Mouse (Mus musculus): Measurements from ENCODE around the gene Man2a1. TPM values are rescaled to one million over a fixed set of nuclear protein-coding genes. Genes with fewer than 3 reads are reported as not detected.

Gene Man2a1
- polyA plus RNA-seq, 1 experiment from 2014 or later: 4.1 TPM

DNA sequence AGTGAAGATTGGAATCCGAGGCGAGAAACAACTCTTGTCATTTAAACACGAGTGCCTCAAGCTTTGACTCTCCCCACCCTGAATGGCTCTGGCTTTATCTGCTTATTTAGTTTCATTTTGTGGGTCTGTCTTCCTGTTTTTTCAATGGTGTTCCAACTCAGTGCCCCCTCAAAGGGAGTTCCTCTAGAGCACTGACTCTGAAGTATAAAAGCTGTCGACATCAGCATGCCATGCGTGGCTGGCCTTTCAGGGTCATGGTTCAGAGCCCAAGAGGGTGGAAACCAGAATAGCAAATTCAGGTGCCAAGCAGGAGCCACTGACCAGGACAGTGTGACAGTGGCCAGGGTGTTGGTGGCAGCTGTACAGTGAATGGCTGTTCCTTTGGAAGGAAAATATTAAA, 68.0 kb downstream of the Man2a1 start:
- Histone ChIP-seq H3K9ac (ENCODE audit: low read depth, low read length) (no peak overlapping the region), H3K4me3 (ENCODE audit: low read length) (no peak overlapping the region), H3K4me2 (ENCODE audit: low read length) (no peak overlapping the region), H3K4me1 (ENCODE audit: control insufficient read depth, insufficient read depth, low read depth, low read length) (no peaks in the 10 kb centered on the region), H3K36me3 (ENCODE audit: control insufficient read depth, insufficient read depth, low read length) (peaks cover 16% of the 10 kb centered on the region), H3K27me3 (replicated peaks; ENCODE audit: control insufficient read depth, insufficient read depth, low read length) (no peaks in the 10 kb centered on the region), H3K9me3 (ENCODE audit: control insufficient read depth, low read length) (no peaks in the 10 kb centered on the region), H3K27ac (ENCODE audit: low read depth, low read length) (no peak overlapping the region)
- ATAC-seq: no peak
- 46% methylated on average over 5 of the region's 5 CpGs for WGBS

DNA sequence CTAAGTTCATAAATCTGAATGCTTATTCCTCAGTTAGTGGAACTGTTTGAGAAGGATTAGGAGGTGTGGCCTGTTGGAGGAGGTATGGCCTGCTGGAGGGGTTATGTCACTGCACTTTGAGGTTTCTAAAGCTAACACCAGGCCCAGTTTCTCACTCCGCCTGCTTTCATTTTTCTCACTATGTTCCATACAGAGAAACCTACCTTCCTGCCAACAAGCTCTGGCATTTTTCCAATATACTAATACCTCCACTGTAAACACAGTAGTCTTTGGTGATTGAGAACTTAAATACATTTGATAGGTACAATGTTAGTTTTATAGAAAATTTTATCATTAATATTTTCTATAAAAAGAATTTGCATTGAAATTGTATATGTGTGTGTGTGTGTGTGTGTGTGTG, 73.9 kb downstream of the Man2a1 start:
- H3K9me3 ChIP-seq (ENCODE audit: control insufficient read depth, low read length): 0 out of 2 replicates have a peak, but pooled peaks cover 2% of the 10 kb centered on the region
- no peak for ATAC-seq
- 80% methylated on average over 1 of the region's 1 CpGs for WGBS
- H3K4me3 ChIP-seq (ENCODE audit: low read length): no peak overlapping the region
- H3K36me3 ChIP-seq (ENCODE audit: control insufficient read depth, insufficient read depth, low read length): peaks cover 16% of the 10 kb centered on the region
- no peak overlapping the region for H3K9ac ChIP-seq (ENCODE audit: low read depth, low read length)
- H3K27me3 ChIP-seq (replicated peaks; ENCODE audit: control insufficient read depth, insufficient read depth, low read length): no peaks in the 10 kb centered on the region
- H3K4me1 ChIP-seq (ENCODE audit: control insufficient read depth, insufficient read depth, low read depth, low read length): peaks cover 8% of the 10 kb centered on the region; the same call in 1 of the 2 replicates
- no peak overlapping the region for H3K4me2 ChIP-seq (ENCODE audit: low read length)
- H3K27ac ChIP-seq (ENCODE audit: low read depth, low read length): no peak overlapping the region

DNA sequence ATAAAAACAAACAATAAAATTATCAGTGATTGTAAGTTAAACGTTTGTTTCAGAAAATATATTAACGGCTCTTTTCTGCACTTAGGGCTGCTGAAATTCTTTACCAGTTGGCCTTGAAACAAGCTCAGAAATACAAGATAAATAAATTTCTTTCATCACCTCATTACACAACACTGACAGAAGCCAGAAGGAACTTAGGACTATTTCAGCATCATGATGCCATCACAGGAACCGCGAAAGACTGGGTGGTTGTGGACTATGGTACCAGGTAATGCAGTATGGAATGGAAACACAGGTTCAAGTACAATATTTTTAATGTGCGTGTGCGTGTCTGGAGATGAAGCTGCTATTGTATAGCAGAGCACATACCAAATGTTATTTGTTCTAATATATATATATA, 74.4 kb downstream of the Man2a1 start:
- no peak for ATAC-seq
- 0 out of 2 replicates have a peak, but pooled peaks cover 2% of the 10 kb centered on the region for H3K9me3 ChIP-seq (ENCODE audit: control insufficient read depth, low read length)
- no peak overlapping the region for H3K9ac ChIP-seq (ENCODE audit: low read depth, low read length)
- H3K36me3 ChIP-seq (ENCODE audit: control insufficient read depth, insufficient read depth, low read length): peaks cover 14% of the 10 kb centered on the region
- no peak overlapping the region for H3K4me2 ChIP-seq (ENCODE audit: low read length)
- 95% methylated on average over 6 of the region's 6 CpGs for WGBS
- no peak overlapping the region for H3K4me3 ChIP-seq (ENCODE audit: low read length)
- no peak overlapping the region for H3K27ac ChIP-seq (ENCODE audit: low read depth, low read length)
- no peaks in the 10 kb centered on the region for H3K27me3 ChIP-seq (replicated peaks; ENCODE audit: control insufficient read depth, insufficient read depth, low read length)
- H3K4me1 ChIP-seq (ENCODE audit: control insufficient read depth, insufficient read depth, low read depth, low read length): peaks cover 8% of the 10 kb centered on the region; the same call in 1 of the 2 replicates

DNA sequence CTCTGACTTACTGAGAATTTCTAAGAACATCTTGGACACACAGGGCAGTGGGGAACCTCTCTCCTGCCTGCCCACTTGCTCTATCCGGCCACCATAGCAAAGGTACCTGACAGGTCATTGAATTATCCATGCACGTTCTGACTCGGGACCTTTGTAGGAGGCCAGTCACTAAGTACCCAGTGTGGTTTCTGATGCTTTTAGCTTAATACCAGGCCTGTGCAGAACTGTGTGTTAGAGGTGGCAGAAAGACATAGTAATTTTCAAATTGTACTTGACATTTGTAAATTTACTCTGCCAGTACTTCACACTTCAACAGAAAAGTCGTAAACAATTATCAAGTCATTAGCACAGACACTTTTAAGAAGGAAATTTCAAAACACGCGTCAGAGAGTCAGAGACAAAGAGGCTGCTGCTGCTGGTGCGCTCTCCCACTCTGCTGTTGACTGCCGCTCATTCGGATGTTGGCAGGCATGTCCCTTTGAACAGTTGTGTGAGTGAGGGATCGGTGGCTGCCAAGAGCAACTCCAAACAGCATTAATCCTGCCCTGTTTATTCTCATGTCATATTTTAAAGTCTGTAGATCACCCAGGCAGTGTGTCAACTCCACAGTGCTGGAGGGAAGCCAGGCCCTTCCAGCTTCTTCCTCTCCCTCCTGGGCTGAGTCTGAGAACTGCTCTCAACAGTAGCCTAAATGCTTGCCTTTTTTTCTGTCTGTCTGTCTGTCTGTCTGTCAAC, 76.4 kb downstream of the Man2a1 start:
- Histone ChIP-seq H3K4me2 (ENCODE audit: low read length) (no peak overlapping the region), H3K27me3 (replicated peaks; ENCODE audit: control insufficient read depth, insufficient read depth, low read length) (no peaks in the 10 kb centered on the region), H3K9me3 (ENCODE audit: control insufficient read depth, low read length) (0 out of 2 replicates have a peak, but pooled peaks cover 2% of the 10 kb centered on the region), H3K27ac (ENCODE audit: low read depth, low read length) (no peak overlapping the region; the same call in 1 of the 2 replicates), H3K36me3 (ENCODE audit: control insufficient read depth, insufficient read depth, low read length) (peaks cover 5% of the 10 kb centered on the region), H3K4me3 (ENCODE audit: low read length) (no peak overlapping the region), H3K4me1 (ENCODE audit: control insufficient read depth, insufficient read depth, low read depth, low read length) (peaks cover 8% of the 10 kb centered on the region; the same call in 1 of the 2 replicates), H3K9ac (ENCODE audit: low read depth, low read length) (peak overlapping the region; percentile 17; the same call in 1 of the 2 replicates)
- 39% methylated on average over 10 of the region's 10 CpGs for WGBS
- peak; percentile 94 for ATAC-seq

DNA sequence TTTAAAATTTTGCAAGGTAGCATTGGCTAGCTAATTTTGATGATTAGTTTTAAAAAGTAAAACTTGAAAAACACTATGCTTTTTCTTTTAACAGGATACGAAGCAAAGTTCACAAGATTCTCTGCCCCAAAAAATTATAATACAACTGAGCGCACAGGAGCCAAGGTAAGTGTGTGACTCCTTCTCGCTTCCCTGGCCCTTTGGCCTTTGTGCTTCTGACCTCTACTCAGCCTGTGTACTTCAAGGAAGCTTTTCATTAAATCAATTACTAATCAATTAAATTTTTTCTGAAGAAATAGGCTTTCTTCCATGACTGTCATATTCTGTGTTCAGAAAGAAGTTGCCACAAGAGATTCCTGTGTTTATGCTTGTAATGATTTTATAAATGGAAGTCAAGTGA, 80.9 kb downstream of the Man2a1 start:
- Histone ChIP-seq H3K36me3 (ENCODE audit: control insufficient read depth, insufficient read depth, low read length) (no peaks in the 10 kb centered on the region), H3K9ac (ENCODE audit: low read depth, low read length) (no peak overlapping the region), H3K27ac (ENCODE audit: low read depth, low read length) (no peak overlapping the region), H3K4me2 (ENCODE audit: low read length) (no peak overlapping the region), H3K4me1 (ENCODE audit: control insufficient read depth, insufficient read depth, low read depth, low read length) (peaks cover 8% of the 10 kb centered on the region; the same call in 1 of the 2 replicates), H3K27me3 (replicated peaks; ENCODE audit: control insufficient read depth, insufficient read depth, low read length) (no peaks in the 10 kb centered on the region), H3K4me3 (ENCODE audit: low read length) (no peak overlapping the region), H3K9me3 (ENCODE audit: control insufficient read depth, low read length) (no peaks in the 10 kb centered on the region)
- no peak for ATAC-seq
- WGBS: 89% methylated on average over 3 of the region's 3 CpGs

DNA sequence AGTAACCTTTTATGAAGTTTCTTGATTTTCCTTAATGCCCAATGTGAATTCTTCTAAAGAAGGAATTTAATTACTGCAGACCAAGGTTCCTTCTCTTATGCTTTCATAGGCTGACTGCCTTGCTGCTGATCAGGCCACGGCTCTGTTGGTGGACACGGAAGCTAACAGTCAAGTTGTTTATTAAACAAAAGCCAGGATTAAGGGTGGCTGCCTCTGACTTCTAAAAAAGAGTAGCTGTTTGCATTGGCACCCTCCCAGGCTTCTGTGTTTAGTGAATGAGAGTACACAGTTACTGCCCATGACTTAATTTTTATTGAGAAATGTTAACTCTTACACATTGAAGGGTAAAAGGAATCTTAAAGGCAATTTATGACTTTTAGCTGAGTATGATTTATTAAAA, 81.4 kb downstream of the Man2a1 start:
- Histone ChIP-seq H3K36me3 (ENCODE audit: control insufficient read depth, insufficient read depth, low read length) (no peaks in the 10 kb centered on the region), H3K9me3 (ENCODE audit: control insufficient read depth, low read length) (no peaks in the 10 kb centered on the region), H3K4me1 (ENCODE audit: control insufficient read depth, insufficient read depth, low read depth, low read length) (peaks cover 4% of the 10 kb centered on the region; the same call in 1 of the 2 replicates), H3K9ac (ENCODE audit: low read depth, low read length) (no peak overlapping the region), H3K27me3 (replicated peaks; ENCODE audit: control insufficient read depth, insufficient read depth, low read length) (no peaks in the 10 kb centered on the region), H3K4me2 (ENCODE audit: low read length) (no peak overlapping the region), H3K27ac (ENCODE audit: low read depth, low read length) (no peak overlapping the region), H3K4me3 (ENCODE audit: low read length) (no peak overlapping the region)
- no peak for ATAC-seq
- 56% methylated on average over 2 of the region's 2 CpGs for WGBS

DNA sequence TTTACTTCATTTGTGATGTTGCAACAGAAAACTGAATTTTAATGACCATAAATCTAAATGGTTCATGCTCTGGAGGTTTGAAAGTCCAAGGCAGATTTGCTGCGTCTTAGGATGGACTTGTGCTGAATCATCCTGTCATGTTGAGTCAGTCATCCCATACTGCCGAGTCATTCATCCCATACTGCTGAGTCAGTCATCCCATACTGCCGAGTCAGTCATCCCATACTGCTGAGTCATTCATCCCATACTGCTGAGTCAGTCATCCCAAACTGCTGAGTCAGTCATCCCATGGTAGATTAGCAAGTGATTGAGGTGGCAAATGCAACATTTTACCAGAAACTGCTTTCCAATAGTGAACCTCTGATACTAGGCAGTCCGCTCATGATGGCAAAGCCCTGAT, 83.6 kb downstream of the Man2a1 start:
- Histone ChIP-seq H3K4me1 (ENCODE audit: control insufficient read depth, insufficient read depth, low read depth, low read length) (no peaks in the 10 kb centered on the region), H3K9me3 (ENCODE audit: control insufficient read depth, low read length) (no peaks in the 10 kb centered on the region), H3K27ac (ENCODE audit: low read depth, low read length) (no peak overlapping the region), H3K36me3 (ENCODE audit: control insufficient read depth, insufficient read depth, low read length) (no peaks in the 10 kb centered on the region), H3K27me3 (replicated peaks; ENCODE audit: control insufficient read depth, insufficient read depth, low read length) (no peaks in the 10 kb centered on the region), H3K4me2 (ENCODE audit: low read length) (no peak overlapping the region), H3K9ac (ENCODE audit: low read depth, low read length) (no peak overlapping the region), H3K4me3 (ENCODE audit: low read length) (no peak overlapping the region)
- ATAC-seq: no peak
- 96% methylated on average over 4 of the region's 4 CpGs for WGBS

DNA sequence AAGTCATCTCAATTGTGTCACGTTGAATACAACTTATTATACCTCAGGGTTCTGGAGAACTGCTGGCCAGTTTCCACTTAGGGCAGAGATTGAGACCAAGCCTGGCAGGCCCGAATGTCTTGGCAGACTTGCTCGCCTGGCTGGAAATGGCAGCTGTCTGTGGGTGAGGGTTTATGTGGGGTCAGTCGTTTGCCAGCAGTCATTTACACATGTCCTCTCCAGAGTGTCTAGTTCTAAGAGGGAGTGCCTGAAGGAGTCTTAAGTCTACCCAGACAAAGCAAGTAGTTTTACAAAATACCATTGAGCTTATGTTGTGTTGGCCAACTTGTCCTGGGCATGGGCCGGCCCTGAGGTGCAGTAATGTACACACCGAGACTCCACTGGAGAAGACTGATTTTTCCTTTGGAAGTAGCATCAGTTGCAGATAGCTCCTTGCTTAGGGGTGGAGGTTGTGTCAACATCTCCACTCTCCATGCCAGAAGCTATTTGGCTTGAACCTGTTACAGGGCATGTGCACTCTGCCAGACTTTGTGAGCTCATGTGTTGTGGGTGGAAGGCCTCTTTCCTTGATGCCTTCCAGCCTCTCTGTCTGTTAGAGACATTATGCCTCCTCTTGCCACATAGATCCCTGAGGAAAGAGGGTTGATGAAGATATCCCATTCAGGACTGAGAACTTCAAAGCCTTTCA, 84.8 kb downstream of the Man2a1 start:
- Histone ChIP-seq H3K9ac (ENCODE audit: low read depth, low read length) (no peak overlapping the region), H3K36me3 (ENCODE audit: control insufficient read depth, insufficient read depth, low read length) (peaks cover 3% of the 10 kb centered on the region; the same call in 1 of the 2 replicates), H3K4me1 (ENCODE audit: control insufficient read depth, insufficient read depth, low read depth, low read length) (no peaks in the 10 kb centered on the region), H3K4me3 (ENCODE audit: low read length) (no peak overlapping the region), H3K27me3 (replicated peaks; ENCODE audit: control insufficient read depth, insufficient read depth, low read length) (no peaks in the 10 kb centered on the region), H3K27ac (ENCODE audit: low read depth, low read length) (0 out of 2 replicates have a peak overlapping the region, but pooled peaks have one; percentile 5), H3K4me2 (ENCODE audit: low read length) (no peak overlapping the region), H3K9me3 (ENCODE audit: control insufficient read depth, low read length) (no peaks in the 10 kb centered on the region)
- ATAC-seq: peak; percentile 87
- 79% methylated on average over 6 of the region's 6 CpGs for WGBS

DNA sequence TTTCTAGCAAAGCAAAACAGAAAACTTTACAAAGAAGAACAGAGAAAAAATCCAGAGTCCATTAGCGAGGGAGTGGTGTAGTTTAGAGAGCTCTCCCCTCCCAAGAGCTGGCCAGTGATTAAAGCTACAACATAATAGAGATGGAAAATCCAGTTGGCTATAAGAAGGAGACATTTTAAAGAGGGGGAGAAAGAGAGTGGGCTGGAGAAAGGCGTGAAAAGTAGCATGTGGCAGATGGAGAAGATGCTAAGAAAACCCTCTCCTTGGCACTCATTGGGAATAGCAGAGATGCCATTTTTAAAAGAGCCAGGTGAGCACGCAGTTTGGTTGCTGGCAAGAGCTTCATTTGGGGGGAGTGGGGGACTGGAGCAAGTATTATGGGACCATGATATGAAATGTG, 89.1 kb downstream of the Man2a1 start:
- no peaks in the 10 kb centered on the region for H3K27me3 ChIP-seq (replicated peaks; ENCODE audit: control insufficient read depth, insufficient read depth, low read length)
- H3K9me3 ChIP-seq (ENCODE audit: control insufficient read depth, low read length): no peaks in the 10 kb centered on the region
- peaks cover 7% of the 10 kb centered on the region for H3K36me3 ChIP-seq (ENCODE audit: control insufficient read depth, insufficient read depth, low read length)
- WGBS: 93% methylated on average over 3 of the region's 3 CpGs
- H3K27ac ChIP-seq (ENCODE audit: low read depth, low read length): no peak overlapping the region
- H3K4me1 ChIP-seq (ENCODE audit: control insufficient read depth, insufficient read depth, low read depth, low read length): no peaks in the 10 kb centered on the region
- H3K4me2 ChIP-seq (ENCODE audit: low read length): no peak overlapping the region
- no peak overlapping the region for H3K4me3 ChIP-seq (ENCODE audit: low read length)
- ATAC-seq: no peak
- no peak overlapping the region for H3K9ac ChIP-seq (ENCODE audit: low read depth, low read length)
